Mouse (Mus musculus) cerebellum, adult 8-10 months (tissue): Measurements from ENCODE around the gene Nova2.

ENCODE experiments used
- DNase-seq: peaks from one replicate; pipeline ENCODE4 v3.0.0; 2022

Gene Nova2

GRCm38 (mm10) chr7:18988780-18989179 is 63.1 kb downstream of the Nova2 start:
- DNase-seq, result peak; percentile 22

- peak; percentile 63 for DNase-seq
Observed at GRCm38 (mm10) chr7:18989995-18990394, 64.3 kb downstream of the Nova2 start.

- DNase-seq, result peak; percentile 100
Observed at GRCm38 (mm10) chr7:18990601-18991295, 65.1 kb downstream of the Nova2 start, which contains the start of gene Mypop. Gene Mypop, plus strand, starts transcription at chr7:18991245.

GRCm38 (mm10) chr7:18991660-18992293 is 66.1 kb downstream of the Nova2 start:
- DNase-seq, result peak; percentile 68

- peak; percentile 60 for DNase-seq
Observed at GRCm38 (mm10) chr7:18992294-18992675, 66.6 kb downstream of the Nova2 start.

GRCm38 (mm10) chr7:18993036-18993435 is 67.3 kb downstream of the Nova2 start:
- peak; percentile 15 for DNase-seq

GRCm38 (mm10) chr7:18998835-18999234 is 73.1 kb downstream of the Nova2 start:
- DNase-seq, result no peak

GRCm38 (mm10) chr7:19000421-19000820 is 74.7 kb downstream of the Nova2 start:
- no peak for DNase-seq

- DNase-seq, result no peak
Observed at GRCm38 (mm10) chr7:19001066-19001806, 75.5 kb downstream of the Nova2 start.

GRCm38 (mm10) chr7:19001807-19002085 is 76.1 kb downstream of the Nova2 start:
- no peak for DNase-seq

GRCm38 (mm10) chr7:19002115-19002514 is 76.4 kb downstream of the Nova2 start:
- DNase-seq, result no peak

GRCm38 (mm10) chr7:19002848-19003498 is 77.3 kb downstream of the Nova2 start:
- peak; percentile 80 for DNase-seq

GRCm38 (mm10) chr7:19003902-19004630 is 78.4 kb downstream of the Nova2 start, which contains the start of gene Irf2bp1:
Gene Irf2bp1, plus strand, starts transcription at chr7:19004044.
- DNase-seq, result peak; percentile 96

- DNase-seq, result peak; percentile 65
Observed at GRCm38 (mm10) chr7:19004631-19005079, 79.0 kb downstream of the Nova2 start.

- no peak for DNase-seq
Observed at GRCm38 (mm10) chr7:19005417-19006121, 79.9 kb downstream of the Nova2 start.

- peak; percentile 85 for DNase-seq
Observed at GRCm38 (mm10) chr7:19006476-19006875, 80.8 kb downstream of the Nova2 start.

GRCm38 (mm10) chr7:19007026-19007977 is 81.6 kb downstream of the Nova2 start:
- no peak for DNase-seq

- DNase-seq, result no peak
Observed at GRCm38 (mm10) chr7:19010581-19010980, 84.9 kb downstream of the Nova2 start.

GRCm38 (mm10) chr7:19012025-19012621 is 86.4 kb downstream of the Nova2 start:
- no peak for DNase-seq

- DNase-seq, result no peak
Observed at GRCm38 (mm10) chr7:19012882-19013281, 87.2 kb downstream of the Nova2 start.
